Mouse (Mus musculus) right cerebral cortex, postnatal 10 days (tissue): Measurements from ENCODE around the gene Dvl3.
"Not testable (repeated sequence)": the region's sequence is repeated elsewhere in the genome, so short reads cannot be mapped to it uniquely, and the experiment has no call there.

Experiments used
- DNase-seq, 2 experiments: peaks; one replicate each; pipeline ENCODE4 v3.0.0; 2021; ENCODE audit warnings: low spot score in 2 of 2

Dvl3 gene

DNA sequence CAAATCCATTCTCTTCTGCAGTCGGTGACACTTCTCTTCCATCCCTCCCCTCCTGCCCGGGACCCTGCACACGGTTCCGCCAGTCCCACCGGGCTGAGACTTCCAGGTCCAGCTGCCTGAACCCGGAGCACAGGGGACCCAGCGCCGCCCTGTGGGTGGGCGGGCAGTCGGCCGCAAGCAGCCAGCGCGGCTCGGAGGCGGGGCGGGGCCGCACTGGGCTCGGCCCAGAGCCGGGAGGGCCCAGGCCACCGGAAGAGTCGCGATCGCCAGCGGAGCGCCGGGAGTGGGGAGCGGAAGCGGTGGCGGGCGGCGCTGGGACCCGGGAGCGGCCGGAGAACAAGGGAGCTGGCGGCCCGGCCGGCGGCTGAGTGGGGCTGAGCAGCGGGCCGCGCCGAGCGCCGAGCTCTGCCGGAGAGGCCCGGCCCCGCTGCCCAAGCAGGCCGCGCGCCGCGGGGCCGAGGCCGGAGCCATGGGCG is at the start of gene Dvl3:
Dvl3 (plus strand) TSS at position 257 of the 476 bp plus-strand sequence.
- peak; percentile 91 to 92 for DNase-seq

DNA sequence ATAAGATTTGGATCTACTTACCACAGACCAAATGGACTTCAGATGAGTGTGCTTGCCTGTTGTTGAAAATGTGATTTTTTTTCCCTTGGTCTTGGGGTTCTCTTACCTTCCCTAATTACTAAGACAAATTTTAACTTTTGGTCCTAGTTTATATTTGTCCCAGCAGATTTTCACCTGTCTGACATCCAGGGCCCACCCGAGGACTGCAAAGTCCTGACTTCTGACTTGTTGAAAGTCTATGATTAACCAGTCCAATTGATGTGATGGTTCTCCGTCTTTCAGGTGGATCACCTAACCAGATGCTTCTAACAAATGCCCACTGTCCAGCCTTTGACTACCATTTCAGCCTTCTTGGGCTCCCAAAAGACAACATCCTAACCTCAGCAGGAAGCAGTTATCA is 45.8 kb upstream of the Dvl3 start:
- no peak for DNase-seq

DNA sequence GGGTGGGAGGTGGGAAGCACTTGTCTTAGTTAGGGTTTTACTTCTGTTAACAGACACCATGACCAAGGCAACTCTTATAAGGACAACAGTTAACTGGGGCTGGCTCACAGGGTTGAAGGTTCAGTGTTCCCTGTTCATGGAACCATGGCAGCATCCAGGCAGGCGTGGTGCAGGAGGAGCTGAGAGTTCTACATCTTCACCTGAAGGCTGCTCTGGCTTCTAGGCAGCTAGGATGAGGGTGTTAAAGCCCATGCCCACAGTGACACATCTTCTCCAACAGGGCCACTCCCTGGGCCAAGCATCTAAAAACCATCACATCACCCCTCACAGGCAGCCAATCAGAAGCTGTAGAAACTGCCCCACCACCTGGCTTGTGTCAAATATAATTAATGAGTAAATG is 45.1 kb upstream of the Dvl3 start:
- no peak for DNase-seq

DNA sequence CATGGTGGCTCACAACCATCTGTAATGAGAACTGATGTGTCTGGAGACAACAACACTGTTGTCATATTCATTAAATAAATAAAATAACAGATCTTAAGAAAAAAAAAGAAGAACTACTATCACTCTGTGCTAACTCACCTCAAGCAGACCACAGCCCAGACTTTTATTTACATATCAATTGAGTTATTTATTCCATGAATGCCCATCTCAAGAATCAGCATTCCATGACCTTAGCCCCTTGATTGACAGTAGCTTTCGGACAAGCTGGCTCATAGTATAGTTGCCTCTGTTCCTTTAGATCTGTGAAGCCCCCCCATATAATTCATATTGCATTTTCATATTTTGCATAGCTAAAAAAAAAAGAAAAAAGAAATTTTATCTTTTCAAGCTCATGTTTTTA is 43.0 kb upstream of the Dvl3 start:
- DNase-seq: no peak

DNA sequence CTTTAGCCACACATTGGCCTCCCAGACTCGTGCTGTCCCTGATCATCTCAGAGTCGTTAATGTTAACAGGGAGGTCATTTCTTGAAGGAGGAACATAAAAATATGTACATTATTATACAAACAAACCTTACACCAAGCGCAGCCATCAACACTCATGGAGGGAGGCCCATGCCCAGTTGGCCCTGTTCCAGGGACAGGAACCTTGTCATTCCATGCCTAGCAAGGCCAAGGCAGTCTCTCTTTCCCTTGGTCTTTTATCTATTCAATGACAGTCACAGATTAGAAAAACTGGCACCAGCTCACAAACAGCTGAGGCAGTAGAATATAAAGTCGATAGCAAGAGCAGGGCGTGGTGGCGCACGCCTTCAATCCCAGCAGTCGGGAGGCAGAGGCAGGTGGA is 42.6 kb upstream of the Dvl3 start:
- no peak for DNase-seq

DNA sequence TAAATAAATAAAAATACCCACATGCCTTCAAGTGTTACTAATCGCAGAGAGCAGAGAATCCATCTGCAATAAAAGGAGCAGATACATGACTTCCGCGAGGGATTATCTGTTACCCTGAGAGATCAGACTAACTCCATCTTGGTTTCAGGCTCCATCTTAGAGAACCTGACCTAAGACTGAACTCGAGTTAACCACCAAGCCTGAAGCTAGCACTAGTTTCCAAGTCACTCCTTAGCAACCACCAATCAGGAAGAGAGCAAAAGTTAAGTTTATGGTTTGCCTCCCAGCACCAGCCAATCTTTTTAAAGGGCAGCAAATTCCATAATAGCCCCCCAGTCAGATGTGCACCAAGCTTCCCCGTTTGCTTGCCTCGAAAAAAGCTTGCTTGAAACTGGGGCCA is 42.0 kb upstream of the Dvl3 start:
- DNase-seq: no peak

DNA sequence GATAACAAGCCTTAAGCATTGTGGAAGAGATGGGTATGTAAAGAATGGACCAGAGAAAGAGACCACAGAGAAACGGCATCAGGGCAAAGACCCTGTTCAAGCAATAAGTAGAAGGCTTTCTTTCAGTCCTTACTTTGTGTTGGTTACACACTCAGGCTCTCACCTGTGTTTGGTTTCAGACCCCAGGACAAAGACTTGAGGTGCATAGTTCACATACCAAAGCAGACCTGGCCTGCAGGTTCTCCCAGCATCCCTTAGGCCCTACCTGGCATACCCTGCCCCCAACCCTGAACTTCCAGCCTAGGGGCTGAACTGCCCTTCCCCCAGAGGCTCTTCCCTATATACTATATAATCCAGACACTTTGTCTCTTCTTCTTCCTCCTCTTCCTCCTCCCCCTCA is 41.4 kb upstream of the Dvl3 start:
- DNase-seq: no peak

DNA sequence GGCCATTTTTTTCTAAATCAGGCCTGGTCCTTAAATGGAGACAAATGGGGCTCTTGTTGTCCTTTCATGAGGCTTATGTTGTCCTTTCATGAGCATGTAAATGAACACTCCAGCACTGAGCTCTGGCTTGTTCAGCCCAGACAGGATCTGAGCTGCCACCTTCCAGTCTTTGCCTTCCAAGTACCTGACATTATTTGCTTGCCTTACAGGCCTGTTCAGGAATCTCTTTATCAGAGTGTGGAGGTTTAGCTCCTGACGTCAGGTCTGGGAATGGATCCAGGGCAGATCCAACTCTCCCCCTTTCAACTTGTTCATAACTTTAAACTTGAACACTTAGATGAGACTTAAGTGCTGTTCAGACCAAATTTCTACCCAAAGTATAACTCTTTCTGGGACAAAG is 39.9 kb upstream of the Dvl3 start:
- DNase-seq: no peak

DNA sequence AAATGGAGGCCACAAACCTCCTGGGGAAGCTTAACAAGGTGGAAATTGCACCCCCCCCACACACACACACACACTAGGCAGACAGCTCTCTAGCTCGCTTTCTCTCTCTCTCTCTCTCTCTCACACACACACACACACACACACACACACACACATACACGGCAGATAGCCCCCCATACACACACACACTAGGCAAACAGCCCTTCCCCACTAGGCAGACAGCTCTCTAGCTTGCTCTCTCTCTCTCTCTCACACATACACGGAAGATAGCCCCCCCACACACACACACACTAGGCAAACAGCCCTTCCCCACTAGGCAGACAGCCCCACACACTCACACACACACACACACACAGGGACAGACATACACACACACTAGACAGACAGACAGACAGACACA is 39.5 kb upstream of the Dvl3 start:
- DNase-seq: no peak

DNA sequence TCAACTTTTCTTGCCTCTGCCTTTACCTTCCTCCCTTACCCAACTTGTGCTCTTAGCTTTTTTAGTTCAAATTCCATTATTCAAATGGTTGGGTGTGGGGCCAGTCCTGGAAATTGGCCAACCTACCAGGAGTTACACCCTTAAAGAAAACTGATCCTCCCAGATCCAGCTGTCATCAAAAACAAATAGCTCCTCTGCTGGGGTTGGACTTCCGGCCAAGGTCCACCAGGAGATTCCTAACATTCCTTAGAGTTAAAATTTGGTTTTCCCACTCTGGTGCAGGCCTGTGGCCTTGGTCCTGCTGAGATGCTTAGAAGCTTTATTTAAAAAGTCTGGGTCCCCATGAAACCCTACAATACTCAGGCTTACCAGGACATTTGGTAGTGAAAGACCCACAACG is 38.3 kb upstream of the Dvl3 start:
- DNase-seq: no peak

DNA sequence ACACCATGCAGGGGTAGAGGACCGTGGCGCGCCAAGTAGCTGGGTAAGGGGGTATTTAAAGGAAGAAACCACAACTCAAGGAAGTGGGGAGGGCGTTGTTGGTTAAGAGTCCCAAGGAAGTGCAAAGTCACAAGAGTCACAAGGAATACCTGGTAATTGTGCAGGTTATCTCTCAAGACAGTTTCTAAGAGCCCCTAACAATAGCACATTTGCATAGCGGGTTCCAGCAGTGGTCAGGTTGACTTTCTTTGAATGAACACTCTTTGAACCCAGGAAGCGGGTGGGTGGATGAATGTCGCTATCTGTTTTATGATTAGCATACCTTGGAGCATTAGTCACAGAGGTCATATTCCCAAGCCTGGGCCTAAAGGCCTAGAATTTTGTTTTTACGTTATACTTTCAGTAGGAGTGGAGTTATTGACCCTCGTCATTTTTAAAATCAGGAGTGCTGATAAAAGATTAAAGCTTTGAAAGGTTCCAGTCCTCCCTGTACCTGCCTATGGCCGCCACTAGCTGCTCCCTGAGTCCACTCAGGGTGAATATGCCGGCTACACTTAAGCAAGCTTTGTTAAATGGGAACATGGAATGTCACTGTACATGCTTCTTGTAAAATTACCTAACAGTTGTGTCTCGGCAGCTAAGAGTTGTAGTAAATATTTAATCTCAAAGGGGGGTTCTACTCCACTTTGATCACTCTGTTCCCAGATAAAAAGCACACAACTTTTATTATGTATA is 37.6 kb upstream of the Dvl3 start:
- DNase-seq: not testable (repeated sequence)

DNA sequence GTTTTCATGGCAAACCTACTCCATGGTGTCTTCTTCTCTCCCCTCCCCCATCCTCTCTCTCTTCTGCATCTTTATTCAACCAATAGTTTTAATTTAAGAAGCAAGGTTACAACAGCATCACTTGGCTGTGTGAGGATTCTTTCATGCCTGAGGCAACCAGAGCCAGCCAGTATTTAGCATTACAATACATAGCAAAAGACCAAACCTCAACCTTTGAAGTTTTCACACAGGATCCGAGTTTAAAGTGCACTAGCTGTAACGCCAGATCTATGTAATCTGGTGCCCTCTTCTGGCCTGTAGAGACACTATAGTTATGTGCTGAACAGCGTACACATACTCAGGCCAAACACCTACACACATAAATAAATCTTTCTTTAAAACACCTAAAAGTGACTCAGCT is 36.7 kb upstream of the Dvl3 start:
- peak in 1 of 2 experiments; percentile 40 for DNase-seq

DNA sequence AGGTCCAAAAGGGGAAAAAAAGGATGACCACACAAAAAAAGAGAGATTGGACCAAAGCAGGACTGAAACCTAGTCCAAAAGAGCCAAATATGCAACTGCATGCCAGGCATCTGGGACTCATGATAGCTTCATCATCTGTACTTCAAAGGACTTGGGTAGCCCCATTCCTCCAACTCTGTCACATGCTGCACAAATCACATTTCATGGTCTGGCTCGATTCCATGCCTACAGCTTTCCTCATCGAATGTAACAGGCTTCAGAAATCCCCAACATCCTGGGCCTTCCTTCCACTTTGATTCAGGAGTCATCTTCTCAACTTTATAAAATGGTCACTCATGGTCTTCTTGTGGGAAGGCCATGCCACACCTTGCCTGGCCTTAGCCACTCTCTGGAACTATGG is 35.0 kb upstream of the Dvl3 start:
- no peak for DNase-seq

DNA sequence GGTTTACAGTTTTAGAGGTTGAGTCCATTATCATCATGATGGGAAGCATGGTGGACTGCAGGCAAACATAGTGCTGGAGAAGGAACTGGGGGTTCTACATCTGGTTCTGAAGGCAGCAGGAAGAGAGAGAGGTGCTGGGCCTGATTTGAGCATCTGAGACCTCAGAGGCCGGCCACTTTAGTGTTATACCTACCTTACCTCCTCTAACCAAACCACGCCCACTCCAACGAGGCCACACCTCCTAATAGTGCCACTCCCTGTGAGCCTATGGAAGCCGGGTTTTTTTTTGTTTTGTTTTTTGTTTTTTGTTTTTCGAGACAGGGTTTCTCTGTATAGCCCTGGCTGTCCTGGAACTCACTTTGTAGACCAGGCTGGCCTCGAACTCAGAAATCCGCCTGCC is 33.1 kb upstream of the Dvl3 start:
- DNase-seq: not testable (repeated sequence)

DNA sequence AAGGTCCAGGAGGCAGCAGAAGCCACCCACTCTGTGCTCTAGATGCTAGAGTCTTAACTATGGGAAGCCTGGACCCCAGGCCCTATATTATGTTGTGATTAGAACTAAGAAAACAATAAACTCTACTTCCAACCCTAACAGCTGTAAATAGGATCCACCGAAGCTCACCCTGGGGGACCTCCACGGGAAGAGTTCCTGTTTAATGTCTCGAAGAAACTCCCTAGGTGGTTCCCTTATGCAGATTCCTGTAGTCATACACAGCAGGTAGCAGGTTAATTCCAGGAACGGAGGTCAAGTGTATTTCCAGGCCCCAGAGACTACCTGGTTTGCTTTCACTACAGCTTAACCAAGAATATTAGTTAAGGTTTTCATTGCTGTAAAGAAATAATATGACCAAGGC is 31.7 kb upstream of the Dvl3 start:
- DNase-seq: no peak

DNA sequence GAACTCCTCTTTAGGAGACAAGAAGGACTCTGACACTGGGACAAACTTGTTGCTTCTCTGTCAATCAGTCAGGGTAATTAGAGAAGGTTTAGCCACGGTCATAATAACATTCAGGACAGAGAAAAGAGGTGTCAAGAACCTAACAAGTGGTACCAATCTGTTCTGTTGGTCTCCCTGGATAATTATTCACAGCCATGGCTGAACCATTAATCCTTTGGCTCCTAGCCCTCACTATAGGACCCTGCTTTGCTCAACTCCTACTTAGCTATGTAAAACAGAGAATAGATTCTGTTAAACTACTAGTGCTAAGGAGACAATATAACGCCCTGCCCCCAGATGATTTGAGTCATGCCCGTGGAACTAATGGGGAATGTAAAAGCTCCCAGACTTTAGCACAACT is 30.7 kb upstream of the Dvl3 start:
- no peak for DNase-seq

DNA sequence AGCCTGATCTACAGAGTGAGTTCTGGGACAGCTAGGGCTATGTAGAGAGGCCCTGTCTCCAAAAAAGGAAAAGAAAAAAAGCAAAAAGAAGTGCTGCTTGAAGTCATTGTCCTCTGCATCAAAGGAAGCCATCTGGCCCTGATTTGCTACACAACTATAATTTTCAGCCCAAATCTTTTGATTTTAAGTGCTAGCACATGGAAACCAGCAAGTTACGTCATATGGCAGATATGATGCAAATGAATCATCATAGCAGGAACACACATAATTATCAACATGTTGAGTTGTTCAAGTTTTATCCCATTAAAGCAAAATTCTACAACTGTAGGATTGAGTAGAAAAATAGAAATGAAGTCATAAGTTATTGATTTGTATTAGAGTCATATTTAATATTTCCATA is 28.6 kb upstream of the Dvl3 start:
- no peak for DNase-seq

DNA sequence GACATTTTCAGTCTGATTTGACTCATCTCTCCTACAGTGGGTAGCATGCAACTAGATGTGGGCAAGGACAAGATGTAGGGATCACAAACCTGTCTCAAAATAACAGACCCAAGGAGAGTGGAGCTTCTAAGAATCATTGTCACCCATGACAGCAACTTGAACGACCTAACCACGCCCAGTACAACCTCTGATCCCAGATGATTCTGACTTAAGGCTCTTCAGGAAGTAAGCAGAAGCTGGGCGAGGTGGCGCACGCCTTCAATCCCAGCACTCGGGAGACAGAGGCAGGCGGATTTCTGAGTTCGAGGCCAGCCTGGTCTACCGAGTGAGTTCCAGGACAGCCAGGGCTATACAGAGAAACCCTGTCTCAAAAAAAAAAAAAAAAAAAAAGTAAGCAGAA is 28.0 kb upstream of the Dvl3 start:
- DNase-seq: not testable (repeated sequence)

DNA sequence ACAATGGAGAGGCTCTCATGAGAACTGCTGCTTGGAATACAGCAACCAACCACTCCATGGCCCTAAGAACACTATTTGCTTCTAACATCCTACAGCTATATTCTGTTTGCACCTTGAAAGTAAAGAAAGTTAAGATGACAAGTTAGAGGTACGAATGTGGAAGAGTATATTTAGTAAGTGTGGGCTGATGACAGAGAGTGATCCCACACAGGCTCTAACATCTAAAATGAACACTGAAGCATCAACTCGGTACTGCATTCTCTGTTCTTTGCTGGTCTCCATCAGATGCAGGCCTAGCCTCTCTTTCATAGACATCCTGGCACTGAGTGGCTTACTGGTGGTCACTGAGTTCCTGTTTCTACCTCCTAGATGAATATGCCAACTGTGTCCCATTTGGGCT is 27.5 kb upstream of the Dvl3 start:
- DNase-seq: no peak

DNA sequence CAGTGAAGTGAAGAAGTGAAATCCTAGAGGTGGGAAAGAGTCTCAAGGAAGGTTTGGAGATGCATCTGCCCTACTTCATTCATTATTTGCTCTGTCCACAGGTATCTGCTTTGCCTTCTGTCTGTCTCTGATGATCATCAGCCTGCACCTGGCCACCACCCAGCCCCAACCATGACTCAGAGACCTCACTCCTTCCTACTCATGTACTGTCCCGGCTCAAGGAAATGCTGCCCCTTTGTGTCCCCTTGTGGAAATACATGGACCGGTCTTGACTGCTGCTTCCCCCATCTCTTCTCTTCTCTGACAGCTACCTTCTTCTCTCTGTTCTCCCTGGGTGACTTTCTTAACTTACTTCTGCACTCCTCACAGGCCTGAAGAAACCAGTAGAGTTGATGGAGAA is 26.2 kb upstream of the Dvl3 start:
- DNase-seq: no peak

DNA sequence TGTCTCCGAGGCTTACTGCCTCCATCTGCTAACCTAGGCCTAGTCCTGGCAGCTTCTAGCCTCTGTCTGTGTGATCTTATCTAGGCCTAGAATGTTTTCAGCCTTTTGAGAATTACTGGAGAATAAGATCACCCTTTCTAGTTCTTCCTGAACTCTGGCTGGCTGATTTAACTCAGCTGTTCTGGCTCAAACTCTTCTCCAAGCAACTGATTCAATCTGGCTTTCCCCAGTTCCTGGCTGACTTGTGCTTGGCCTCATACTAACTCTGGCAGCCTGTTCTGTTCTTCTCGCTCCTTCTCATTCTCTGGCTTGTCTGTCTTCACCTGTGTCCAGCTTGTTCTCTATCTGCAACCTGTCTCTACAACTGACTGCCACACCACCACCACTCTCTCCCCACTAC is 25.5 kb upstream of the Dvl3 start:
- no peak for DNase-seq

DNA sequence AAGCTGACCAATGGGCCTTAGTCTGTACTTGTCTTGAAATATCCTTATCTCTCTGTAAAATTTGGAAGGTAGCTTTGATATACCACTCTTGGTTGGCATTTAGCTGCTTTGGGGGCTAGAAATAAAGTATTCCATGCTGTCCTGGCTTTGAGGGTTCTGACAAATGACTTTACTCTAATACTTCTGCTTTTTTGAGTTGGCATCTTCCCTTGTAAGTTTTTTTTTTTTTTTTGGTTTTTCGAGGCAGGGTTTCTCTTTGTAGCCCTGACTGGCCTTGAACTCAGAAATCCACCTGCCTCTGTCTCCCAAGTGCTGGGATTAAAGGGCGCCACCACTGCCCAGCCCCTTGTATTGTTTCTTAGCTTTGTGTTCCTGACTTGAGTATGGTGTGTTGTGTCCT is 23.3 kb upstream of the Dvl3 start:
- no peak for DNase-seq

DNA sequence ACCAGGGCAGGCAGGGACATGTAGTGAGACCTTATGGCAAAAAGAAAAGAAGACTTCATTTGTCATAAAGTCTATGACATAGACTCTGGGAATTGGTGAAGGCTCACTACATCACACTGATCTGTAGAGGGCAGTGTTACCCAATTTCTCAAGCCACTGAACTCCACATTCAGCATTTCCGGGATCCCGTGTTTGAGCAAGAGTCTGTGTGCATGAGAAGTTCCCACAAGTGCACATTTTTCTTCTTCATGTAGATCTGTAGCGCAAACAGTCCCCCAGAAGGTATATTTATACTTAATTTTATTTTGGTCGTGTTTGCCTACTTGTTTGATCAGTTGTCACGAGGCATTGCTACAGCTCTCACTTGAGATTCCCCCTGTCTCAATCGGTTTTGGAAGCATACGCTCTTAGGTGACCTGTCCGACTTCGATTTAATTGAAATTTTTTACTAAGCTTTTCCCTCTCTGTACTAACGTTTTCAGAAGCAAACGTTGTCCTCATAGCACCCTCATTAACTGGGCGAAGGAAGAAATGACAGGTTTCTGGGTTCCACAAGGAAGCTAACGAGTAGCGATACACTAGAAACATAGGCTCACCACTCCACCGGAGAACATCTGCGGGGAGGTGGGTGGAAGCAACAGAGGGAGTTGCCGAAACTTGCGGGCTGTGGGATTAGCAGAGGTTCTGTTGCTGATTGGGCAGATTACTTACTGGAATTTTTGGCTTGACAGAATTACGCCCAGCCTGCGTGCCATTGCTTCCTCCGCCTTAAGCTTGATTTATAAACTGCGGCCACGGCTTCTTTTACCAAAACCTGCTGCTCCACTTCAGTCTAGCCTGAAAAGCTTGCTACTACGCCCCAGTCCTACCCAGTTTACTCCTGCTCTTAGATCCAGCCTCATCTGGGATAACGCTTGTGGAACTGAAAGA is 19.8 kb upstream of the Dvl3 start:
- peak; percentile 74 for DNase-seq
